Mouse (Mus musculus) lung, postnatal 0 days (tissue): ENCODE results near the gene Hist1h1d. TPM values are rescaled to one million over a fixed set of nuclear protein-coding genes. Genes with fewer than 3 reads are reported as not detected.
"Not testable (repeated sequence)": the region's sequence is repeated elsewhere in the genome, so short reads cannot be mapped to it uniquely, and the experiment has no call there.

Experiments
- ATAC-seq: fragments of 200-750 bp; cut with Nextera tagmentation; 2 replicates; pipeline ENCODE4 v1.8.0; 2017; ENCODE audit warnings: moderate library complexity
- DNase-seq: peaks from one replicate; pipeline ENCODE4 v3.0.0-alpha.2; 2016; ENCODE audit warnings: low spot score
- H3K27ac ChIP-seq: fragments of 300-500 bp; sonication (generic); 2 replicates; pipeline ENCODE4 v1.5.1; 2014; ENCODE audit warnings: antibody characterized with exemption, mild to moderate bottlenecking, low read length, mixed read lengths
- H3K27me3 ChIP-seq: fragments of 300-500 bp; sonication (generic); replicated peaks from 2 replicates; pipeline ENCODE4 v1.6.1; 2014; ENCODE audit warnings: low read length, mixed read lengths; ENCODE audit not compliant: insufficient read depth
- H3K36me3 ChIP-seq: fragments of 300-500 bp; sonication (generic); 2 replicates; pipeline ENCODE4 v1.6.1; 2014; ENCODE audit warnings: low read length, mixed read lengths; ENCODE audit not compliant: insufficient read depth
- H3K4me1 ChIP-seq: fragments of 300-500 bp; sonication (generic); 2 replicates; pipeline ENCODE4 v1.6.1; 2014; ENCODE audit warnings: antibody characterized with exemption, low read depth, low read length, mixed read lengths; ENCODE audit not compliant: insufficient read depth
- H3K4me2 ChIP-seq: fragments of 300-500 bp; sonication (generic); replicated peaks from 2 replicates; pipeline ENCODE4 v1.6.1; 2014; ENCODE audit warnings: low read depth, mild to moderate bottlenecking, low read length, moderate library complexity, mixed read lengths
- H3K4me3 ChIP-seq: fragments of 300-500 bp; sonication (generic); 2 replicates; pipeline ENCODE4 v1.5.1; 2014; ENCODE audit warnings: low read depth, low read length
- H3K9ac ChIP-seq: fragments of 300-500 bp; sonication (generic); replicated peaks from 2 replicates; pipeline ENCODE4 v1.6.1; 2014; ENCODE audit warnings: low read depth, mild to moderate bottlenecking
- H3K9me3 ChIP-seq: fragments of 300-500 bp; sonication (generic); 2 replicates; pipeline ENCODE4 v1.6.1; 2016; ENCODE audit warnings: low read length, mixed read lengths
- CTCF ChIP-seq: IDR thresholded peaks from 2 replicates; pipeline ENCODE4 v1.5.1; 2016; ENCODE audit warnings: antibody characterized with exemption, mild to moderate bottlenecking
- EP300 ChIP-seq: IDR thresholded peaks from 2 replicates; pipeline ENCODE4 v1.6.1; 2016; ENCODE audit warnings: antibody characterized with exemption, mild to moderate bottlenecking, control low read depth
- WGBS: fragments of 180-500 bp; shearing (Covaris S2); extraction: QIAGEN DNeasy Blood & Tissue Kit; methylation state at CpG from one replicate; pipeline ENCODE4 v1.1.7; 2014; 5-methylcytosine and 5-hydroxymethylcytosine counted together
- polyA plus RNA-seq: library from polyadenylated mRNA; unstranded; fragments of >200 nt; fragmentation: Nextera tagmentation; extraction: Ambion mirVana; gene quantifications from 2 replicates; pipeline ENCODE4 v1.2.1, GENCODE M21; 2015

Hist1h1d gene
- polyA plus RNA-seq, 1 experiment from 2014 or later: 0.11 TPM

- H3K9ac ChIP-seq: peak within 1 kb of the TSS; percentile 27; the same call in 1 of the 2 replicates
- ATAC-seq (peak; percentile 88), DNase-seq (peak; percentile 99)
- H3K9me3 ChIP-seq, H3K36me3 ChIP-seq, H3K27me3 ChIP-seq: not testable (repeated sequence)
- H3K4me2 ChIP-seq: peak within 1 kb of the TSS; percentile 64
- peaks cover 11% of the 10 kb centered on the region; the same call in 1 of the 2 replicates for H3K4me1 ChIP-seq
- WGBS: under 1% methylated on average over 17 of the region's 42 CpGs
- peak; percentile 90 for TF ChIP-seq EP300
- peak within 1 kb of the TSS; percentile 75; the same call in 1 of the 2 replicates for H3K27ac ChIP-seq
- H3K4me3 ChIP-seq: peak within 1 kb of the TSS; percentile 35; the same call in 1 of the 2 replicates
These were observed 20.9 kb downstream of the Hist1h1d start, which contains the start of the genes Hist1h2bf and Hist1h2ad for GRCm38 (mm10) chr13:23573898-23574524. Gene Hist1h2bf, minus strand, starts transcription at chr13:23574196. Gene Hist1h2ad, plus strand, starts transcription at chr13:23574381.

- H3K27me3 ChIP-seq, H3K9ac ChIP-seq, H3K36me3 ChIP-seq, H3K9me3 ChIP-seq: not testable (repeated sequence)
- peak overlapping the region; percentile 64 for H3K4me2 ChIP-seq
- H3K4me1 ChIP-seq: peaks cover 11% of the 10 kb centered on the region; the same call in 1 of the 2 replicates
- peak overlapping the region; percentile 75; the same call in 1 of the 2 replicates for H3K27ac ChIP-seq
- 0% methylated on average over 5 of the region's 39 CpGs for WGBS
- H3K4me3 ChIP-seq: 0 out of 2 replicates have a peak overlapping the region, but pooled peaks have one; percentile 15
- DNase-seq (peak; percentile 36), ATAC-seq (peak; percentile 3)
These were observed 21.6 kb downstream of the Hist1h1d start for GRCm38 (mm10) chr13:23574546-23575170.

- peak; percentile 96 for DNase-seq
- TF ChIP-seq CTCF (no peak), EP300 (no peak)
- H3K4me3 ChIP-seq: peak within 1 kb of the TSS; percentile 35
These were observed 22.3 kb downstream of the Hist1h1d start, which contains the start of gene Hist1h3d for GRCm38 (mm10) chr13:23575271-23575851. Gene Hist1h3d, plus strand, starts transcription at chr13:23575763.

GRCm38 (mm10) chr13:23575864-23576313, 22.8 kb downstream of the Hist1h1d start:
- peak overlapping the region; percentile 76 for H3K27ac ChIP-seq
- H3K36me3 ChIP-seq, H3K9me3 ChIP-seq, H3K9ac ChIP-seq, ATAC-seq, DNase-seq, H3K27me3 ChIP-seq: not testable (repeated sequence)
- peaks cover 11% of the 10 kb centered on the region; the same call in 1 of the 2 replicates for H3K4me1 ChIP-seq
- H3K4me3 ChIP-seq: peak overlapping the region; percentile 35
- peak overlapping the region; percentile 57 for H3K4me2 ChIP-seq
- 0% methylated on average over 8 of the region's 40 CpGs for WGBS

More at GRCm38 (mm10) chr13:23575271-23575851, 22.3 kb downstream of the Hist1h1d start, which contains the start of gene Hist1h3d:
- Histone ChIP-seq H3K4me2 (peak within 1 kb of the TSS; percentile 57), H3K4me1 (peaks cover 11% of the 10 kb centered on the region; the same call in 1 of the 2 replicates), H3K27ac (peak within 1 kb of the TSS; percentile 76), H3K9ac (no peak within 1 kb of the TSS), H3K27me3 (no peaks in the 10 kb centered on the region), H3K36me3 (no peaks in the 10 kb centered on the region), H3K9me3 (no peaks in the 10 kb centered on the region)
- peak; percentile 55 for ATAC-seq
- WGBS: under 1% methylated on average over 18 of the region's 18 CpGs

- no peak for TF ChIP-seq CTCF
- Histone ChIP-seq H3K4me2 (peak overlapping the region; percentile 57), H3K4me3 (peak overlapping the region; percentile 35), H3K9ac (no peak overlapping the region), H3K9me3 (no peaks in the 10 kb centered on the region), H3K36me3 (no peaks in the 10 kb centered on the region), H3K4me1 (peaks cover 11% of the 10 kb centered on the region; the same call in 1 of the 2 replicates), H3K27ac (no peak overlapping the region), H3K27me3 (no peaks in the 10 kb centered on the region)
- 6% methylated on average over 7 of the region's 7 CpGs for WGBS
- peak; percentile 24 for DNase-seq
- no peak for ATAC-seq
These were observed 23.4 kb downstream of the Hist1h1d start for GRCm38 (mm10) chr13:23576351-23576881.
